16 mouse cellular contexts compared by ENCODE assay signal in genomic region chr1:89075120-89075519, GRCm38 (mm10).
"Had no signal": no experiment of that assay in that cellular context is flagged by ENCODE, and none has a peak within 500 bp of the region (broad histone marks: within the 10 kb centered on the region; RNA-seq: fewer than 3 reads in every experiment).

No protein-coding gene starts in this region.

- H3K27ac ChIP-seq: kidney, embryonic 15.5 days; liver, embryonic 13.5 days; macrophage; midbrain, embryonic 15.5 days had no signal

- H3K4me2 ChIP-seq: kidney, embryonic 15.5 days; liver, embryonic 13.5 days; midbrain, embryonic 11.5 days; midbrain, embryonic 15.5 days had no signal

- ATAC-seq: midbrain, embryonic 15.5 days had no signal

- DNase-seq: kidney, adult 2 months; kidney, postnatal 14 days; liver; liver, embryonic 13.5 days; lung, adult 18-20 months; lung, postnatal 10 days; right cerebral cortex, adult 18-20 months; right cerebral cortex, postnatal 25 days; spleen, adult 18-20 months; thymus, adult 2 months; thymus, postnatal 25 days had no signal

- H3K36me3 ChIP-seq: liver, embryonic 13.5 days; midbrain, embryonic 15.5 days had no signal

- H3K4me3 ChIP-seq: kidney, embryonic 15.5 days; liver, embryonic 13.5 days; megakaryocyte, embryonic 14.5 days; midbrain, embryonic 15.5 days had no signal

- H3K9me3 ChIP-seq: kidney, embryonic 15.5 days; liver, embryonic 13.5 days; midbrain, embryonic 15.5 days had no signal

- H3K27me3 ChIP-seq: kidney, embryonic 15.5 days; midbrain, embryonic 15.5 days had no signal

- H3K9ac ChIP-seq: kidney, embryonic 15.5 days; liver, embryonic 13.5 days; midbrain, embryonic 15.5 days had no signal
